Mouse (Mus musculus): ENCODE measurements around the gene Olfr624. TPM values are rescaled to one million over a fixed set of nuclear protein-coding genes. Genes with fewer than 3 reads are reported as not detected.
"Not testable (repeated sequence)": the region's sequence is repeated elsewhere in the genome, so short reads cannot be mapped to it uniquely, and the experiment has no call there.

Gene Olfr624
- 0.04 TPM in 1 of 2 replicates, not detected in the other for polyA plus RNA-seq (2014; fragmentation: Nextera tagmentation; extraction: Ambion mirVana)

GRCm38 (mm10) chr7:103671091-103671490, at the start of gene Olfr624:
Gene Olfr624, minus strand, starts transcription at chr7:103671191.
- WGBS: 96% methylated on average over 2 of the region's 2 CpGs
- no peaks in the 10 kb centered on the region for H3K9me3 ChIP-seq (ENCODE audit: control insufficient read depth, low read length)
- no peak within 1 kb of the TSS for H3K4me2 ChIP-seq (replicated peaks; ENCODE audit: low read depth, low read length)
- no peaks in the 10 kb centered on the region for H3K36me3 ChIP-seq (ENCODE audit: control insufficient read depth, insufficient read depth, low read length)
- H3K9ac ChIP-seq (ENCODE audit: low read depth, low read length): no peak within 1 kb of the TSS
- ATAC-seq (ENCODE audit: low FRiP score, low TSS enrichment): no peak
- H3K27ac ChIP-seq (ENCODE audit: low read depth, low read length): no peak within 1 kb of the TSS
- H3K27me3 ChIP-seq (ENCODE audit: control insufficient read depth, insufficient read depth, low read length): no peaks in the 10 kb centered on the region
- H3K4me1 ChIP-seq (ENCODE audit: control insufficient read depth, insufficient read depth, low read length): no peaks in the 10 kb centered on the region
- no peak within 1 kb of the TSS for H3K4me3 ChIP-seq (ENCODE audit: low read length)

- H3K9ac ChIP-seq (ENCODE audit: low read depth, low read length); H3K4me1 ChIP-seq (ENCODE audit: control insufficient read depth, insufficient read depth, low read length); ATAC-seq (ENCODE audit: low FRiP score, low TSS enrichment); H3K4me2 ChIP-seq (replicated peaks; ENCODE audit: low read depth, low read length); H3K9me3 ChIP-seq (ENCODE audit: control insufficient read depth, low read length); H3K36me3 ChIP-seq (ENCODE audit: control insufficient read depth, insufficient read depth, low read length); H3K27ac ChIP-seq (ENCODE audit: low read depth, low read length); H3K4me3 ChIP-seq (ENCODE audit: low read length); H3K27me3 ChIP-seq (ENCODE audit: control insufficient read depth, insufficient read depth, low read length): not testable (repeated sequence)
- WGBS: 93% methylated on average over 1 of the region's 1 CpGs
Measured at GRCm38 (mm10) chr7:103716398-103716797, 45.4 kb upstream of the Olfr624 start.

- no peak within 1 kb of the TSS for H3K27ac ChIP-seq (ENCODE audit: low read depth, low read length)
- no peak for ATAC-seq (ENCODE audit: low FRiP score, low TSS enrichment)
- no peaks in the 10 kb centered on the region for H3K27me3 ChIP-seq (ENCODE audit: control insufficient read depth, insufficient read depth, low read length)
- no peak within 1 kb of the TSS for H3K4me3 ChIP-seq (ENCODE audit: low read length)
- no peaks in the 10 kb centered on the region for H3K4me1 ChIP-seq (ENCODE audit: control insufficient read depth, insufficient read depth, low read length)
- no peaks in the 10 kb centered on the region for H3K9me3 ChIP-seq (ENCODE audit: control insufficient read depth, low read length)
- H3K4me2 ChIP-seq (replicated peaks; ENCODE audit: low read depth, low read length): no peak within 1 kb of the TSS
- no peaks in the 10 kb centered on the region for H3K36me3 ChIP-seq (ENCODE audit: control insufficient read depth, insufficient read depth, low read length)
- H3K9ac ChIP-seq (ENCODE audit: low read depth, low read length): no peak within 1 kb of the TSS
Measured at GRCm38 (mm10) chr7:103714371-103714770, 43.4 kb upstream of the Olfr624 start, which contains the start of gene Olfr243. Gene Olfr243, plus strand, starts transcription at chr7:103714671.

- H3K36me3 ChIP-seq (ENCODE audit: control insufficient read depth, insufficient read depth, low read length): no peaks in the 10 kb centered on the region
- H3K27me3 ChIP-seq (ENCODE audit: control insufficient read depth, insufficient read depth, low read length): no peaks in the 10 kb centered on the region
- H3K9me3 ChIP-seq (ENCODE audit: control insufficient read depth, low read length): no peaks in the 10 kb centered on the region
- ATAC-seq (ENCODE audit: low FRiP score, low TSS enrichment): no peak
- H3K4me3 ChIP-seq (ENCODE audit: low read length): no peak overlapping the region
- H3K27ac ChIP-seq (ENCODE audit: low read depth, low read length): no peak overlapping the region
- WGBS: 46% methylated on average over 2 of the region's 2 CpGs
- H3K4me2 ChIP-seq (replicated peaks; ENCODE audit: low read depth, low read length): no peak overlapping the region
- no peaks in the 10 kb centered on the region for H3K4me1 ChIP-seq (ENCODE audit: control insufficient read depth, insufficient read depth, low read length)
- H3K9ac ChIP-seq (ENCODE audit: low read depth, low read length): no peak overlapping the region
Measured at GRCm38 (mm10) chr7:103712024-103712423, 41.0 kb upstream of the Olfr624 start.

- 92% methylated on average over 4 of the region's 4 CpGs for WGBS
- no peak for ATAC-seq (ENCODE audit: low FRiP score, low TSS enrichment)
- no peaks in the 10 kb centered on the region for H3K9me3 ChIP-seq (ENCODE audit: control insufficient read depth, low read length)
- no peak overlapping the region for H3K4me2 ChIP-seq (replicated peaks; ENCODE audit: low read depth, low read length)
- H3K27ac ChIP-seq (ENCODE audit: low read depth, low read length): no peak overlapping the region
- H3K27me3 ChIP-seq (ENCODE audit: control insufficient read depth, insufficient read depth, low read length): no peaks in the 10 kb centered on the region
- no peak overlapping the region for H3K9ac ChIP-seq (ENCODE audit: low read depth, low read length)
- H3K36me3 ChIP-seq (ENCODE audit: control insufficient read depth, insufficient read depth, low read length): no peaks in the 10 kb centered on the region
- H3K4me1 ChIP-seq (ENCODE audit: control insufficient read depth, insufficient read depth, low read length): no peaks in the 10 kb centered on the region
- H3K4me3 ChIP-seq (ENCODE audit: low read length): no peak overlapping the region
Measured at GRCm38 (mm10) chr7:103699469-103699868, 28.5 kb upstream of the Olfr624 start.

GRCm38 (mm10) chr7:103682420-103682819, 11.4 kb upstream of the Olfr624 start, which contains the start of gene Olfr625-ps1:
Gene Olfr625-ps1, plus strand, starts transcription at chr7:103682720.
- H3K9me3 ChIP-seq (ENCODE audit: control insufficient read depth, low read length): no peaks in the 10 kb centered on the region
- H3K27ac ChIP-seq (ENCODE audit: low read depth, low read length): no peak within 1 kb of the TSS
- H3K27me3 ChIP-seq (ENCODE audit: control insufficient read depth, insufficient read depth, low read length): no peaks in the 10 kb centered on the region
- no peak for ATAC-seq (ENCODE audit: low FRiP score, low TSS enrichment)
- H3K36me3 ChIP-seq (ENCODE audit: control insufficient read depth, insufficient read depth, low read length): no peaks in the 10 kb centered on the region
- no peak within 1 kb of the TSS for H3K4me3 ChIP-seq (ENCODE audit: low read length)
- H3K4me1 ChIP-seq (ENCODE audit: control insufficient read depth, insufficient read depth, low read length): no peaks in the 10 kb centered on the region
- no peak within 1 kb of the TSS for H3K9ac ChIP-seq (ENCODE audit: low read depth, low read length)
- H3K4me2 ChIP-seq (replicated peaks; ENCODE audit: low read depth, low read length): no peak within 1 kb of the TSS

GRCm38 (mm10) chr7:103663598-103663997, 7.4 kb downstream of the Olfr624 start, which contains the start of gene Olfr623:
Gene Olfr623, minus strand, starts transcription at chr7:103663698.
- Histone ChIP-seq H3K4me1 (ENCODE audit: control insufficient read depth, insufficient read depth, low read length) (no peaks in the 10 kb centered on the region), H3K27me3 (ENCODE audit: control insufficient read depth, insufficient read depth, low read length) (no peaks in the 10 kb centered on the region), H3K9me3 (ENCODE audit: control insufficient read depth, low read length) (no peaks in the 10 kb centered on the region), H3K36me3 (ENCODE audit: control insufficient read depth, insufficient read depth, low read length) (no peaks in the 10 kb centered on the region), H3K4me2 (replicated peaks; ENCODE audit: low read depth, low read length) (no peak within 1 kb of the TSS), H3K27ac (ENCODE audit: low read depth, low read length) (no peak within 1 kb of the TSS), H3K9ac (ENCODE audit: low read depth, low read length) (no peak within 1 kb of the TSS), H3K4me3 (ENCODE audit: low read length) (no peak within 1 kb of the TSS)
- no peak for ATAC-seq (ENCODE audit: low FRiP score, low TSS enrichment)

- no peak overlapping the region for H3K4me3 ChIP-seq (ENCODE audit: low read length)
- H3K36me3 ChIP-seq (ENCODE audit: control insufficient read depth, insufficient read depth, low read length): no peaks in the 10 kb centered on the region
- ATAC-seq (ENCODE audit: low FRiP score, low TSS enrichment): no peak
- H3K9ac ChIP-seq (ENCODE audit: low read depth, low read length): no peak overlapping the region
- no peaks in the 10 kb centered on the region for H3K9me3 ChIP-seq (ENCODE audit: control insufficient read depth, low read length)
- WGBS: 83% methylated on average over 4 of the region's 4 CpGs
- no peak overlapping the region for H3K27ac ChIP-seq (ENCODE audit: low read depth, low read length)
- no peaks in the 10 kb centered on the region for H3K4me1 ChIP-seq (ENCODE audit: control insufficient read depth, insufficient read depth, low read length)
- no peak overlapping the region for H3K4me2 ChIP-seq (replicated peaks; ENCODE audit: low read depth, low read length)
- no peaks in the 10 kb centered on the region for H3K27me3 ChIP-seq (ENCODE audit: control insufficient read depth, insufficient read depth, low read length)
Measured at GRCm38 (mm10) chr7:103644070-103644469, 26.9 kb downstream of the Olfr624 start.

- H3K9ac ChIP-seq (ENCODE audit: low read depth, low read length): no peak within 1 kb of the TSS
- no peaks in the 10 kb centered on the region for H3K36me3 ChIP-seq (ENCODE audit: control insufficient read depth, insufficient read depth, low read length)
- no peak within 1 kb of the TSS for H3K27ac ChIP-seq (ENCODE audit: low read depth, low read length)
- 81% methylated on average over 1 of the region's 1 CpGs for WGBS
- no peak within 1 kb of the TSS for H3K4me2 ChIP-seq (replicated peaks; ENCODE audit: low read depth, low read length)
- no peaks in the 10 kb centered on the region for H3K9me3 ChIP-seq (ENCODE audit: control insufficient read depth, low read length)
- H3K4me1 ChIP-seq (ENCODE audit: control insufficient read depth, insufficient read depth, low read length): no peaks in the 10 kb centered on the region
- no peaks in the 10 kb centered on the region for H3K27me3 ChIP-seq (ENCODE audit: control insufficient read depth, insufficient read depth, low read length)
- no peak for ATAC-seq (ENCODE audit: low FRiP score, low TSS enrichment)
- H3K4me3 ChIP-seq (ENCODE audit: low read length): no peak within 1 kb of the TSS
Measured at GRCm38 (mm10) chr7:103642602-103643001, 28.4 kb downstream of the Olfr624 start, which contains the start of gene Olfr622. Gene Olfr622, minus strand, starts transcription at chr7:103642702.

Data from kidney, embryonic 14.5 days (tissue).